8 mouse cellular contexts compared by ENCODE assay signal in the genomic region with DNA sequence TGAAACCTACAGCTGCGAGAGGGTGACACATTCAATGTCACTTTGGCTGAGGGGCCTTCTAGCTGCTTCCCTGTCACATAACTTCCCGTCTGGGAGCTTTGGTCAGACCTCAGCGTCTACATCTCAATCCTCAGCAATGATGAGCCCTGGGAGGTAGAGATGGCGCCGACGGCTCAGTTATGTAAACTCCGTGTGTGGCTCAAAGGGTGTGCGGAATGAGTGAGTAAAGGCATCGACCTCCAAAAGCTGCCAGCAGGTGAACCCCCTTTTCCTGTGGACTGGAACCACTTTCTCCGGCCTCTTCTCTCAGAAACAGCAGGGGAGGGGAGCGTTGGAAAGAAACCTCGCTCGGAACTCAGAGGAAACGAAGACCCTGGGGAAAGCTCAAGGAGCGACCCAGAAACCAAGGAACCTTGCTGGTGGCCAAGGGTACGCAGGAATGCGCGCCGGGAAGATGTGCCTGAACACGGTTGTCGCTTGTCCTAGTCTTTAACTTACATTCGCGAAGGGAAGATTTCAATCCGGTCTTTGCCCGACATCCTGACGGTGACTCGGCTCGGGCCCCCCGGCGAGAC. TPM values are rescaled to one million over a fixed set of nuclear protein-coding genes. Genes with fewer than 3 reads are reported as not detected.
DNase-seq lines count a peak whose midpoint lies in the region; ATAC-seq and TF ChIP-seq lines count a peak whose summit lies in the region.

No protein-coding gene starts in this region.

- under 1% methylated on average over 30 of the region's 30 CpGs for WGBS in heart, embryonic 14.5 days
- WGBS in hindbrain, postnatal 0 days: under 1% methylated on average over 30 of the region's 30 CpGs
- under 1% methylated on average over 30 of the region's 30 CpGs for WGBS in midbrain, embryonic 13.5 days

- DNase-seq in heart, postnatal 36 days: no peak
- DNase-seq in CD4-positive, CD25-positive, alpha-beta regulatory T cell, adult 2 months (ENCODE audit: low read depth, low spot score): peak; percentile 64
- DNase-seq in hindbrain, postnatal 0 days (ENCODE audit: low spot score): no peak
- DNase-seq in frontal cortex, postnatal 10 days (ENCODE audit: low spot score in 2 of 2): no peak
- DNase-seq in ovary, adult 18-20 months (ENCODE audit: low spot score): no peak

- H3K4me2 ChIP-seq in heart, embryonic 14.5 days (ENCODE audit: low read length): peak overlapping the region; percentile 90
- H3K4me2 ChIP-seq in hindbrain, postnatal 0 days (ENCODE audit: low read depth, low read length): peak overlapping the region; percentile 63
- H3K4me2 ChIP-seq in midbrain, embryonic 13.5 days (replicated peaks): peak overlapping the region; percentile 91

- H3K9ac ChIP-seq in heart, embryonic 14.5 days (ENCODE audit: low read length): peak overlapping the region; percentile 85
- peak overlapping the region; percentile 68 for H3K9ac ChIP-seq in hindbrain, postnatal 0 days (replicated peaks; ENCODE audit: low read length)
- peak overlapping the region; percentile 84 for H3K9ac ChIP-seq in midbrain, embryonic 13.5 days (replicated peaks)

- peaks cover 2 to 20% of the 10 kb centered on the region in 2 experiments; a peak in 3 of 4 replicates for H3K4me1 ChIP-seq in heart, embryonic 14.5 days (ENCODE audit: control insufficient read depth in 2 of 2, insufficient read depth in 2 of 2, low read length in 2 of 2)
- peaks cover 7% of the 10 kb centered on the region for H3K4me1 ChIP-seq in cortical plate, adult 2 months (ENCODE audit: control insufficient read depth, insufficient read depth, low read length)
- H3K4me1 ChIP-seq in hindbrain, postnatal 0 days (ENCODE audit: insufficient read depth, low read length): peaks cover 18% of the 10 kb centered on the region
- H3K4me1 ChIP-seq in midbrain, embryonic 13.5 days (replicated peaks): peaks cover 38% of the 10 kb centered on the region

- no peak for TF ChIP-seq POLR2A in cortical plate, adult 2 months (IDR thresholded peaks at IDR 0.05; ENCODE audit: extremely low read depth, insufficient read depth, low read length)

- peaks cover 14% of the 10 kb centered on the region for H3K36me3 ChIP-seq in heart, embryonic 14.5 days (ENCODE audit: control insufficient read depth, insufficient read depth, low read length)
- no peaks in the 10 kb centered on the region for H3K36me3 ChIP-seq in hindbrain, postnatal 0 days (ENCODE audit: insufficient read depth, low read length)
- peaks cover 11% of the 10 kb centered on the region for H3K36me3 ChIP-seq in midbrain, embryonic 13.5 days

- intact Hi-C loops in heart, postnatal 36 days (cut with DNase I): loop anchor here (2.0 to 10.0 kb wide), 4 partner anchors 112 to 1784 kb away; a partner anchor contains a TSS

- no peaks in the 10 kb centered on the region for H3K27me3 ChIP-seq in heart, embryonic 14.5 days (ENCODE audit: control insufficient read depth, insufficient read depth, low read length)
- H3K27me3 ChIP-seq in hindbrain, postnatal 0 days (ENCODE audit: insufficient read depth, low read length): no peaks in the 10 kb centered on the region
- no peaks in the 10 kb centered on the region for H3K27me3 ChIP-seq in midbrain, embryonic 13.5 days

- peak overlapping the region; percentile 55 to 82 for H3K27ac ChIP-seq in heart, embryonic 14.5 days (replicated peaks in 1 of 2; ENCODE audit: control insufficient read depth in 1 of 2, insufficient read depth in 1 of 2, low read depth in 2 of 2, low read length in 2 of 2)
- peak overlapping the region; percentile 27; the same call in 1 of the 2 replicates for H3K27ac ChIP-seq in cortical plate, adult 2 months (ENCODE audit: insufficient read depth, low read length)
- peak overlapping the region; percentile 78 for H3K27ac ChIP-seq in hindbrain, postnatal 0 days
- peak overlapping the region; percentile 64 for H3K27ac ChIP-seq in midbrain, embryonic 13.5 days

- ATAC-seq in heart, embryonic 14.5 days (ENCODE audit: insufficient number of reproducible peaks, insufficient read depth, low FRiP score, low read depth): peak; percentile 1; the same call in 1 of the 2 replicates
- ATAC-seq in hindbrain, postnatal 0 days: peak; percentile 52
- no peak; the same call in none of the 2 replicates for ATAC-seq in midbrain, embryonic 13.5 days

- no peaks in the 10 kb centered on the region for H3K9me3 ChIP-seq in heart, embryonic 14.5 days (ENCODE audit: control insufficient read depth, low read length)
- H3K9me3 ChIP-seq in hindbrain, postnatal 0 days (ENCODE audit: low read length): no peaks in the 10 kb centered on the region
- no peaks in the 10 kb centered on the region for H3K9me3 ChIP-seq in midbrain, embryonic 13.5 days

- no peak for TF ChIP-seq CTCF in cortical plate, adult 2 months (IDR thresholded peaks at IDR 0.05; ENCODE audit: extremely low read depth, insufficient read depth, low read length)
- TF ChIP-seq CTCF in hindbrain, postnatal 0 days (IDR thresholded peaks at IDR 0.05; ENCODE audit: low read depth): no peak

- H3K4me3 ChIP-seq in heart, embryonic 14.5 days (ENCODE audit: control insufficient read depth in 1 of 2, insufficient read depth in 1 of 2, low read depth in 1 of 2, low read length in 2 of 2): peak overlapping the region; percentile 83 to 97
- peak overlapping the region; percentile 88 for H3K4me3 ChIP-seq in cortical plate, adult 2 months (ENCODE audit: insufficient read depth, low read length)
- H3K4me3 ChIP-seq in hindbrain, postnatal 0 days (ENCODE audit: low read length): peak overlapping the region; percentile 60
- peak overlapping the region; percentile 84 for H3K4me3 ChIP-seq in midbrain, embryonic 13.5 days (replicated peaks)

RNA-seq across cellular contexts. Expression of a gene that starts 0.4 kb away (rescaled TPM):
- 73.9 and 82.8 TPM in 2 replicates for polyA plus RNA-seq in heart, embryonic 14.5 days (2014; fragmentation: Nextera tagmentation; extraction: Ambion mirVana)
- total RNA-seq in heart, postnatal 36 days (2021): 10 to 100 TPM; 81.1 to 83.5 TPM
- 243 and 244 TPM in 2 replicates for polyA plus RNA-seq in cortical plate, adult 2 months (2012; rRNA removed)
- 54.3 and 55.5 TPM in 2 replicates for total RNA-seq in hindbrain, postnatal 0 days (2014; rRNA removed)
- 149 and 161 TPM in 2 replicates for polyA plus RNA-seq in hindbrain, postnatal 0 days (2015; fragmentation: Nextera tagmentation; extraction: Ambion mirVana)
- polyA plus RNA-seq in midbrain, embryonic 13.5 days (2015; fragmentation: Nextera tagmentation; extraction: Ambion mirVana): 115 and 121 TPM in 2 replicates

RNA-seq across cellular contexts. Expression of a gene that starts 0.6 kb away (rescaled TPM):
- polyA plus RNA-seq in heart, embryonic 14.5 days (2014; fragmentation: Nextera tagmentation; extraction: Ambion mirVana): 131 and 139 TPM in 2 replicates
- 10 to 100 TPM; 52.1 to 59.3 TPM for total RNA-seq in heart, postnatal 36 days (2021)
- polyA plus RNA-seq in cortical plate, adult 2 months (2012; rRNA removed): 27.2 and 28.8 TPM in 2 replicates
- 29.4 and 32.6 TPM in 2 replicates for total RNA-seq in hindbrain, postnatal 0 days (2014; rRNA removed)
- polyA plus RNA-seq in hindbrain, postnatal 0 days (2015; fragmentation: Nextera tagmentation; extraction: Ambion mirVana): 92.0 and 98.3 TPM in 2 replicates
- 163 and 178 TPM in 2 replicates for polyA plus RNA-seq in midbrain, embryonic 13.5 days (2015; fragmentation: Nextera tagmentation; extraction: Ambion mirVana)

RNA-seq across cellular contexts. Expression of a gene that starts 45.8 kb away (rescaled TPM):
- polyA plus RNA-seq in heart, embryonic 14.5 days (2014; fragmentation: Nextera tagmentation; extraction: Ambion mirVana): 2.1 and 2.5 TPM in 2 replicates
- under 1 TPM; 0.36 to 0.60 TPM for total RNA-seq in heart, postnatal 36 days (2021)
- polyA plus RNA-seq in cortical plate, adult 2 months (2012; rRNA removed): 0.11 and 0.21 TPM in 2 replicates
- total RNA-seq in hindbrain, postnatal 0 days (2014; rRNA removed): 1.2 and 1.9 TPM in 2 replicates
- 2.4 and 2.7 TPM in 2 replicates for polyA plus RNA-seq in hindbrain, postnatal 0 days (2015; fragmentation: Nextera tagmentation; extraction: Ambion mirVana)
- polyA plus RNA-seq in midbrain, embryonic 13.5 days (2015; fragmentation: Nextera tagmentation; extraction: Ambion mirVana): 1.0 and 1.2 TPM in 2 replicates

Comparison
In these comparisons a context has a peak if more than half of its experiments do, and no peak if none do; other contexts are left out.
1. H3K27ac ChIP-seq: peak in every context shown above with its lines; median percentile 78 in hindbrain, postnatal 0 days; 68 in heart, embryonic 14.5 days; 64 in midbrain, embryonic 13.5 days; 27 in cortical plate, adult 2 months.